Mouse (Mus musculus) left cerebral cortex, postnatal 10 days (tissue): ENCODE results near the gene Fbln2. TPM values are rescaled to one million over a fixed set of nuclear protein-coding genes. Genes with fewer than 3 reads are reported as not detected.

Source experiments
- DNase-seq, 2 experiments: peaks; one replicate each; pipeline ENCODE4 v3.0.0; 2021 to 2022; ENCODE audit warnings: low spot score in 2 of 2, mixed read lengths in 1 of 2; ENCODE audit errors: extremely low spot score in 1 of 2
- intact Hi-C: fragments of 180-260 bp; cut with DNase I; formaldehyde crosslinking; loops from one replicate; pipeline ENCODE4 v1.15.1; 2025
- total RNA-seq, 2 experiments: library from RNA; stranded (reverse); gene quantifications; 2 replicates each; pipeline ENCODE4 v1.2.3; 2021

Fbln2 gene
- total RNA-seq, 2 experiments from 2014 or later, result 9.8 to 10.9 TPM

- intact Hi-C loops, result no loop called here
- no peak for DNase-seq
Measured at GRCm38 (mm10) chr6:91187871-91188270, 24.4 kb upstream of the Fbln2 start.

- no peak for DNase-seq
- intact Hi-C loops, result no loop called here
Measured at GRCm38 (mm10) chr6:91189971-91190370, 22.3 kb upstream of the Fbln2 start.

- no peak for DNase-seq
- intact Hi-C loops, result no loop called here
Measured at GRCm38 (mm10) chr6:91191465-91191864, 20.8 kb upstream of the Fbln2 start.

- no peak for DNase-seq
- intact Hi-C loops, result no loop called here
Measured at GRCm38 (mm10) chr6:91192421-91192820, 19.8 kb upstream of the Fbln2 start.

- intact Hi-C loops, result no loop called here
- DNase-seq, result no peak
Measured at GRCm38 (mm10) chr6:91192851-91193545, 19.3 kb upstream of the Fbln2 start.

GRCm38 (mm10) chr6:91198456-91198855, 13.8 kb upstream of the Fbln2 start:
- intact Hi-C loops, result no loop called here
- no peak for DNase-seq

GRCm38 (mm10) chr6:91200429-91201188, 11.6 kb upstream of the Fbln2 start:
- DNase-seq, result peak; percentile 67 to 82
- intact Hi-C loops, result no loop called here

GRCm38 (mm10) chr6:91201881-91202341, 10.3 kb upstream of the Fbln2 start:
- no peak for DNase-seq
- intact Hi-C loops, result no loop called here

GRCm38 (mm10) chr6:91202571-91202970, 9.7 kb upstream of the Fbln2 start:
- intact Hi-C loops, result no loop called here

GRCm38 (mm10) chr6:91205346-91205745, 6.9 kb upstream of the Fbln2 start:
- intact Hi-C loops, result no loop called here
- DNase-seq, result no peak

More at GRCm38 (mm10) chr6:91202571-91202970, 9.7 kb upstream of the Fbln2 start:
- no peak for DNase-seq

GRCm38 (mm10) chr6:91205791-91206190, 6.5 kb upstream of the Fbln2 start:
- intact Hi-C loops, result no loop called here
- no peak for DNase-seq

GRCm38 (mm10) chr6:91207491-91207890, 4.8 kb upstream of the Fbln2 start:
- DNase-seq, result no peak
- intact Hi-C loops, result no loop called here

GRCm38 (mm10) chr6:91209780-91210179, 2.5 kb upstream of the Fbln2 start:
- intact Hi-C loops, result no loop called here
- DNase-seq, result no peak

GRCm38 (mm10) chr6:91210852-91211251, 1.4 kb upstream of the Fbln2 start:
- no peak for DNase-seq
- intact Hi-C loops, result no loop called here

- intact Hi-C loops, result no loop called here
- DNase-seq, result peak in 1 of 2 experiments; percentile 74
Measured at GRCm38 (mm10) chr6:91212571-91212970, 316 bp downstream of the Fbln2 start.

GRCm38 (mm10) chr6:91213287-91214218, 1.3 kb downstream of the Fbln2 start:
- peak in 1 of 2 experiments; percentile 24 for DNase-seq
- intact Hi-C loops, result no loop called here

- intact Hi-C loops, result no loop called here
- DNase-seq, result no peak
Measured at GRCm38 (mm10) chr6:91215454-91215853, 3.2 kb downstream of the Fbln2 start.

GRCm38 (mm10) chr6:91218445-91218844, 6.2 kb downstream of the Fbln2 start:
- DNase-seq, result no peak
- intact Hi-C loops, result no loop called here

- DNase-seq, result no peak
Measured at GRCm38 (mm10) chr6:91218871-91219270, 6.6 kb downstream of the Fbln2 start.

More at GRCm38 (mm10) chr6:91218871-91219270, 6.6 kb downstream of the Fbln2 start:
- intact Hi-C loops, result no loop called here
